Mouse (Mus musculus): ENCODE measurements around the gene Ccdc85a. TPM values are rescaled to one million over a fixed set of nuclear protein-coding genes. Genes with fewer than 3 reads are reported as not detected.
A peak's percentile ranks its signal among the peaks of the same experiment; 100 is the strongest.

Gene Ccdc85a
- 1.0 and 2.1 TPM in 2 replicates for polyA plus RNA-seq (2015; fragmentation: Nextera tagmentation; extraction: Ambion mirVana)

DNA sequence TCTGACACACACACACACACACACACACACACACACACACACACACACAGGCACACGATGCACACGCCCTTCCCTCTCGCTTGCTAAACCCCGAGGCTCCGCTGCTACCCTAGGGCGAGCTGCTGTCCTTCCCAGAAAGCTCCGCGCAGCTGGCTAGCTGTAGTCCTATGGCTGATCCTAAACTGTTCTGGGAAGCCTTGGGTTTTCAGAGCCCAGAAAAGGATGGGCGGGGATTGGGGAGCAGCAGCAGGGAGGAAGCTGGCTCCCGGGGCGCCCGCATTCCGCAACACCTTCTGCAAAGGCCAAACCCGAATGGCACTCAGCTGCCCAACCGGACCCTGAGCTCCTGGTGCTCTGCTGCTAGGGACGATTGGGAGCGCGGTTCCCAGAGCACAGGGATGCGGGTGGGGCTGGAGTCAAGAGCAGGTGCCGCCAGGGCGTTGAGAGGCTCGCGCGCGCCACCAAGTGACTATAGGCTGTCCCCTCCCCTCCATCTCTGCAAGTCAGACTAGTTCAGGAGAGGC is at the start of gene Ccdc85a:
Gene Ccdc85a, minus strand, starts transcription at position 414 of the 524 bp plus-strand sequence.
- Histone ChIP-seq H3K4me2 (ENCODE audit: low read depth, low read length) (peak within 1 kb of the TSS; percentile 90), H3K4me3 (ENCODE audit: low read length) (peak within 1 kb of the TSS; percentile 60), H3K9me3 (replicated peaks; ENCODE audit: control insufficient read depth, low read length) (no peaks in the 10 kb centered on the region), H3K27me3 (ENCODE audit: control insufficient read depth, insufficient read depth, low read length) (peaks cover 22% of the 10 kb centered on the region), H3K9ac (ENCODE audit: low read length) (peak within 1 kb of the TSS; percentile 60), H3K4me1 (ENCODE audit: control insufficient read depth, insufficient read depth, low read length) (no peaks in the 10 kb centered on the region), H3K27ac (ENCODE audit: low read length) (no peak within 1 kb of the TSS), H3K36me3 (ENCODE audit: control insufficient read depth, insufficient read depth) (no peaks in the 10 kb centered on the region)
- peak; percentile 90 for ATAC-seq (replicated peaks; ENCODE audit: extremely low read depth, insufficient read depth, low FRiP score)
- WGBS = under 1% methylated on average over 25 of the region's 25 CpGs

DNA sequence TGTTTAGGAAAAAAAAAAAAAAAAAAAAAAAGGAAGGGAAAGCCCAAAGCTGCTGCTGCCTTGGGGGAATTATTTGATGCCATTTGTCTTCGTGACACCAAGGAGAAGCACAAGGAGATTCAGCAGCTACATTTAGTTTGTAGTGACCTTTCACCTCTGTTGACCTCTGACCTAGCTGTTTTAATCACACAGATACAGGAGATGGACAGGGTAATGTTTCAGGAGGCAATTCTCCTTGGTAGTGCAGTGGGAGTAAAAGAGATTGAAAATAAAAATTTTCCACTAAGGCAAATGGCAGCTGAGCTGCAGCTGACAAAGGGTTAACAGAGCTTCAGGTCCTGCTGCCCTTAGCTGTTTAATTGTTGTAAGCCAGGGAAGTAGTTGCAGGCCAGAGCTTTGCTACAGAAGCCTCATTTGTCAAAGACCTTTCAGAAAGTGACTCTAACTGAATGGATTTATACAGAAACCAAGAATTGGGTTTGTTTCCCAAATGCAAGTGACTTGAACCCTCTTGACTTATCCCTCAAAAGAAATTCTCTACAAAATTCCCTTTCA is 49.5 kb upstream of the Ccdc85a start:
- ATAC-seq (replicated peaks; ENCODE audit: extremely low read depth, insufficient read depth, low FRiP score) = no peak
- Histone ChIP-seq H3K4me2 (ENCODE audit: low read depth, low read length) (no peak overlapping the region), H3K36me3 (ENCODE audit: control insufficient read depth, insufficient read depth) (no peaks in the 10 kb centered on the region), H3K27ac (ENCODE audit: low read length) (no peak overlapping the region), H3K9ac (ENCODE audit: low read length) (no peak overlapping the region), H3K4me3 (ENCODE audit: low read length) (no peak overlapping the region), H3K9me3 (replicated peaks; ENCODE audit: control insufficient read depth, low read length) (no peaks in the 10 kb centered on the region), H3K4me1 (ENCODE audit: control insufficient read depth, insufficient read depth, low read length) (no peaks in the 10 kb centered on the region), H3K27me3 (ENCODE audit: control insufficient read depth, insufficient read depth, low read length) (no peaks in the 10 kb centered on the region)
- 61% methylated on average over 1 of the region's 1 CpGs for WGBS

DNA sequence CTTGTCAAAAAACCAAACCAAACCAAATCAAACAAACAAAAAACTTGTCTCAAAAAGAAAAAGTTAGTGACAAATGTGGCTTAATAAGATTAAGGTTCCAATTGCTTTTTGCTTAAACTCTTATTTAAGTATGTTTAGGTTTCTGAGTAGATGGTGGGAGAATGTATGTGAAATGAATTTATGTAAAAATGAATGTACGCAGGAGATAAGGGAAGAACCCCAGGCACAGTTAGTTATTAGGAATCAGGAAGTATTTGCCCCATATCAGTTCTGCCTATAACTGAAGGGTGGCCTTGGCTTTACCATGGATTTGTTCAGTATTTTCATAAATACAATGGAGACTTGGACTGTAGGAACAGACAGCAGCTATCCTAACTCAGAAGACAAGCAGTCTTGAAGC is 49.0 kb upstream of the Ccdc85a start:
- ATAC-seq (replicated peaks; ENCODE audit: extremely low read depth, insufficient read depth, low FRiP score) = no peak
- Histone ChIP-seq H3K9me3 (replicated peaks; ENCODE audit: control insufficient read depth, low read length) (no peaks in the 10 kb centered on the region), H3K4me2 (ENCODE audit: low read depth, low read length) (no peak overlapping the region), H3K36me3 (ENCODE audit: control insufficient read depth, insufficient read depth) (no peaks in the 10 kb centered on the region), H3K27me3 (ENCODE audit: control insufficient read depth, insufficient read depth, low read length) (no peaks in the 10 kb centered on the region), H3K4me3 (ENCODE audit: low read length) (no peak overlapping the region), H3K27ac (ENCODE audit: low read length) (no peak overlapping the region), H3K9ac (ENCODE audit: low read length) (no peak overlapping the region), H3K4me1 (ENCODE audit: control insufficient read depth, insufficient read depth, low read length) (no peaks in the 10 kb centered on the region)
- WGBS = 89% methylated on average over 1 of the region's 1 CpGs

DNA sequence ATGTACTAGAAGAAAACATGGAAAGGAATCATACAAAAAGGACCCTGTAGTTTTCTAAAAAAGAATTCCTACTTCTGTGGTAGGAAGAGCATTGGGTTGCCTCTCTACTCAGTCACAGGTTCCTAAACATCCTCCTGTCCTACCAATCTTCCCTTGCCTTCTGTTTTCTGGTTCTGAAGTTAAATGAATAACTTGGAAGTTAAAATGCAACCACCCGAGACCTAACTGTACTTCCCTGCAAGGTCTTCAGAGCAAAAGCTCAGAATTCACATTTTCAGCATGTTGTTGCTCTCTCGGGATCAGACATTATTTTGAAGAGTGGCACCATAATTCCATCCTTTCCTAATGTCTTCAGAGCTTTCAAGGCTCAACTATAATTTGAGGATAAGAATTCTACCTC is 46.6 kb upstream of the Ccdc85a start:
- Histone ChIP-seq H3K36me3 (ENCODE audit: control insufficient read depth, insufficient read depth) (no peaks in the 10 kb centered on the region), H3K9ac (ENCODE audit: low read length) (no peak overlapping the region), H3K27ac (ENCODE audit: low read length) (no peak overlapping the region), H3K4me1 (ENCODE audit: control insufficient read depth, insufficient read depth, low read length) (no peaks in the 10 kb centered on the region), H3K4me3 (ENCODE audit: low read length) (no peak overlapping the region), H3K9me3 (replicated peaks; ENCODE audit: control insufficient read depth, low read length) (no peaks in the 10 kb centered on the region), H3K27me3 (ENCODE audit: control insufficient read depth, insufficient read depth, low read length) (no peaks in the 10 kb centered on the region), H3K4me2 (ENCODE audit: low read depth, low read length) (no peak overlapping the region)
- 68% methylated on average over 2 of the region's 2 CpGs for WGBS
- ATAC-seq (replicated peaks; ENCODE audit: extremely low read depth, insufficient read depth, low FRiP score) = no peak

DNA sequence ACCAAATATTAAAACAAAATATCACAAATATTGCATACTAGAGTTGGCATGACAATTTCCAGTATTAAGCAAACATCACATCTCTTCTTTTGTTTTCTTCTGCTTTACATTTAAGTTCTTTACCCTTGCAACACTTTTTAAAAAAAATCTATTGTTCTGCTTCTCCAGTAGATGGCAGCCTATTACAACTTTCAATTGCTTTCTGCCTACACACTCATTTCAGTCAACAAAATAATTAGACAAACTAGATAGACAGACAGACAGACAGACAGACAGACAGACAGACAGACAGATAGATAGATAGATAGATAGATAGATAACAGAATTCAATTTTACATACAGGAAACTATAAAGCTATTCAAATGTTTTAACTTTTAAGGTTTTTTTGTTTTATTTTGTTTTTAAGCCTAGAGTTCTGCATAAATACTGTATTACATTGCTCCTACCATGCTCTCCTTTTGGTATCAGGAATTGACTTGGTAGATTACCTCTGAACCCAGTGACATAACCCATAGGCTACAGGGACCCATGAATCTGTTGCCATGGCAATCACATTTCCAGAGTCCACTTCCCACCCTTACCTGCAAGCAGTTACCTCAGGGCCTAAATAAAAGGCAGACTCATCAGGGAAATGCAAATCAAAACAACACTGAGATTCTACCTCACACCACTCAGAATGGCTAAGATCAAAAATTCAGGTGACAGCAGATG is 26.8 kb upstream of the Ccdc85a start:
- ATAC-seq (replicated peaks; ENCODE audit: extremely low read depth, insufficient read depth, low FRiP score) = no peak
- no peak overlapping the region for H3K9ac ChIP-seq (ENCODE audit: low read length)
- H3K4me3 ChIP-seq (ENCODE audit: low read length) = no peak overlapping the region
- H3K9me3 ChIP-seq (replicated peaks; ENCODE audit: control insufficient read depth, low read length) = no peaks in the 10 kb centered on the region
- no peak overlapping the region for H3K27ac ChIP-seq (ENCODE audit: low read length)
- H3K36me3 ChIP-seq (ENCODE audit: control insufficient read depth, insufficient read depth) = no peaks in the 10 kb centered on the region
- H3K4me2 ChIP-seq (ENCODE audit: low read depth, low read length) = no peak overlapping the region
- H3K27me3 ChIP-seq (ENCODE audit: control insufficient read depth, insufficient read depth, low read length) = no peaks in the 10 kb centered on the region
- no peaks in the 10 kb centered on the region for H3K4me1 ChIP-seq (ENCODE audit: control insufficient read depth, insufficient read depth, low read length)

- whole genome bisulfite sequencing = under 1% methylated on average over 62 of the region's 63 CpGs
- peaks cover 22% of the 10 kb centered on the region for H3K27me3 ChIP-seq (ENCODE audit: control insufficient read depth, insufficient read depth, low read length)
- H3K9ac ChIP-seq (ENCODE audit: low read length) = peak overlapping the region; percentile 60
- ATAC-seq (replicated peaks; ENCODE audit: extremely low read depth, insufficient read depth, low FRiP score) = peak; percentile 37; the same call in 1 of the 2 replicates
- peak overlapping the region; percentile 60 for H3K4me3 ChIP-seq (ENCODE audit: low read length)
- peak overlapping the region; percentile 90 for H3K4me2 ChIP-seq (ENCODE audit: low read depth, low read length)
- no peaks in the 10 kb centered on the region for H3K4me1 ChIP-seq (ENCODE audit: control insufficient read depth, insufficient read depth, low read length)
- no peaks in the 10 kb centered on the region for H3K36me3 ChIP-seq (ENCODE audit: control insufficient read depth, insufficient read depth)
- no peak overlapping the region for H3K27ac ChIP-seq (ENCODE audit: low read length)
- H3K9me3 ChIP-seq (replicated peaks; ENCODE audit: control insufficient read depth, low read length) = no peaks in the 10 kb centered on the region
Measured at GRCm38 (mm10) chr11:28583138-28583910, 800 bp downstream of the Ccdc85a start.

DNA sequence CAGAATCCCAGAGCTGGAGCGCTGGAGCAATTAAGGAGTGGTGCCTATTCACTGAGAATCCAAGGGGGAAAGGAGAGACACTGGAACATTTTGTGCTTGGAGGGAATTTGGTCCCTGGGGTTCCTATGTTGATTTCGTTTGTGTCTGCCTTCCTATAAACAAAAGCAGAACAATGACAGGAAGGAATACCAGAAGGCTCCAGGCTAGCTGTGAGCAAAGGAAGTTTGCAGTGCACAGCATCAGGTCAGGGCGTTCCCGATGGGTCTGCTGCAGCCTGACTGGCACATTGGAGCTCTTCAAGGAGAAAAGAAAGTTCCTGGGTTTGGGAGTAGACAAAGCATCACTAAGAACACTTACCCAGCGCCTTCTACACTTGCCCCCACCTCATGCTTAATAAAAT is 1.9 kb downstream of the Ccdc85a start:
- ATAC-seq (replicated peaks; ENCODE audit: extremely low read depth, insufficient read depth, low FRiP score) = no peak
- Histone ChIP-seq H3K27ac (ENCODE audit: low read length) (no peak overlapping the region), H3K4me2 (ENCODE audit: low read depth, low read length) (no peak overlapping the region), H3K9me3 (replicated peaks; ENCODE audit: control insufficient read depth, low read length) (no peaks in the 10 kb centered on the region), H3K4me1 (ENCODE audit: control insufficient read depth, insufficient read depth, low read length) (no peaks in the 10 kb centered on the region), H3K27me3 (ENCODE audit: control insufficient read depth, insufficient read depth, low read length) (peaks cover 22% of the 10 kb centered on the region), H3K9ac (ENCODE audit: low read length) (no peak overlapping the region), H3K4me3 (ENCODE audit: low read length) (no peak overlapping the region), H3K36me3 (ENCODE audit: control insufficient read depth, insufficient read depth) (no peaks in the 10 kb centered on the region)
- 19% methylated on average over 5 of the region's 5 CpGs for WGBS

GRCm38 (mm10) chr11:28572423-28572822 is 11.7 kb downstream of the Ccdc85a start:
- Histone ChIP-seq H3K27me3 (ENCODE audit: control insufficient read depth, insufficient read depth, low read length) (no peaks in the 10 kb centered on the region), H3K9me3 (replicated peaks; ENCODE audit: control insufficient read depth, low read length) (no peaks in the 10 kb centered on the region), H3K4me3 (ENCODE audit: low read length) (no peak overlapping the region), H3K4me1 (ENCODE audit: control insufficient read depth, insufficient read depth, low read length) (no peaks in the 10 kb centered on the region), H3K27ac (ENCODE audit: low read length) (no peak overlapping the region), H3K9ac (ENCODE audit: low read length) (no peak overlapping the region), H3K4me2 (ENCODE audit: low read depth, low read length) (no peak overlapping the region), H3K36me3 (ENCODE audit: control insufficient read depth, insufficient read depth) (no peaks in the 10 kb centered on the region)
- ATAC-seq (replicated peaks; ENCODE audit: extremely low read depth, insufficient read depth, low FRiP score) = no peak
- 81% methylated on average over 1 of the region's 1 CpGs for WGBS

GRCm38 (mm10) chr11:28556420-28556819 is 27.7 kb downstream of the Ccdc85a start:
- no peak overlapping the region for H3K4me2 ChIP-seq (ENCODE audit: low read depth, low read length)
- H3K9ac ChIP-seq (ENCODE audit: low read length) = no peak overlapping the region
- no peaks in the 10 kb centered on the region for H3K4me1 ChIP-seq (ENCODE audit: control insufficient read depth, insufficient read depth, low read length)
- H3K36me3 ChIP-seq (ENCODE audit: control insufficient read depth, insufficient read depth) = no peaks in the 10 kb centered on the region
- H3K27me3 ChIP-seq (ENCODE audit: control insufficient read depth, insufficient read depth, low read length) = no peaks in the 10 kb centered on the region
- no peak for ATAC-seq (replicated peaks; ENCODE audit: extremely low read depth, insufficient read depth, low FRiP score)
- no peak overlapping the region for H3K27ac ChIP-seq (ENCODE audit: low read length)
- H3K4me3 ChIP-seq (ENCODE audit: low read length) = no peak overlapping the region
- peaks cover 4% of the 10 kb centered on the region for H3K9me3 ChIP-seq (replicated peaks; ENCODE audit: control insufficient read depth, low read length)

Measured in heart, embryonic 16.5 days (tissue).